In genomic region chr4:33640576-33641255, GRCm38 (mm10) we compare ENCODE assay signal across 10 mouse cellular contexts.
DNase-seq lines count a peak whose midpoint lies in the region; ATAC-seq lines count a peak whose summit lies in the region.
"Had no signal": no experiment of that assay in that cellular context is flagged by ENCODE, and none has a peak within 500 bp of the region (broad histone marks: within the 10 kb centered on the region; RNA-seq: fewer than 3 reads in every experiment).

No protein-coding gene starts in this region.

- no peaks in the 10 kb centered on the region for H3K36me3 ChIP-seq in midbrain, embryonic 16.5 days (ENCODE audit: control insufficient read depth, insufficient read depth, low read length)
- H3K36me3 ChIP-seq: embryonic facial prominence, embryonic 13.5 days; liver, embryonic 15.5 days had no signal

- H3K4me3 ChIP-seq in midbrain, embryonic 16.5 days (ENCODE audit: low read depth, low read length) = no peak overlapping the region
- H3K4me3 ChIP-seq: embryonic facial prominence, embryonic 13.5 days; liver, embryonic 15.5 days had no signal

- no peak overlapping the region for H3K9ac ChIP-seq in midbrain, embryonic 16.5 days (ENCODE audit: low read depth, low read length)
- H3K9ac ChIP-seq: embryonic facial prominence, embryonic 13.5 days; liver, embryonic 15.5 days had no signal

- 46% methylated on average over 11 of the region's 11 CpGs for WGBS in midbrain, embryonic 16.5 days

- no peaks in the 10 kb centered on the region for H3K4me1 ChIP-seq in midbrain, embryonic 16.5 days (ENCODE audit: control insufficient read depth, insufficient read depth, low read length)
- H3K4me1 ChIP-seq: embryonic facial prominence, embryonic 13.5 days; liver, embryonic 15.5 days had no signal

- no peak overlapping the region for H3K27ac ChIP-seq in midbrain, embryonic 16.5 days (ENCODE audit: low read length)
- H3K27ac ChIP-seq: embryonic facial prominence, embryonic 13.5 days; liver, embryonic 15.5 days had no signal

- no peaks in the 10 kb centered on the region for H3K27me3 ChIP-seq in midbrain, embryonic 16.5 days (ENCODE audit: control insufficient read depth, insufficient read depth, low read depth, low read length)
- H3K27me3 ChIP-seq: embryonic facial prominence, embryonic 13.5 days; liver, embryonic 15.5 days had no signal

- H3K4me2 ChIP-seq in midbrain, embryonic 16.5 days (ENCODE audit: low read length) = no peak overlapping the region
- H3K4me2 ChIP-seq: embryonic facial prominence, embryonic 13.5 days; liver, embryonic 15.5 days had no signal

- no peaks in the 10 kb centered on the region for H3K9me3 ChIP-seq in midbrain, embryonic 16.5 days (replicated peaks; ENCODE audit: control insufficient read depth, low read length, poor library complexity, severe bottlenecking)
- H3K9me3 ChIP-seq: embryonic facial prominence, embryonic 13.5 days; liver, embryonic 15.5 days had no signal

- DNase-seq in layer of hippocampus, postnatal 10 days (ENCODE audit: low spot score in 2 of 2) = peak; percentile 13 to 27
- no peak for DNase-seq in layer of hippocampus, adult 9-10 months (ENCODE audit: low spot score)
- peak; percentile 65 for DNase-seq in cerebellum, adult 11 months
- peak; percentile 60 for DNase-seq in gastrocnemius, postnatal 25 days
- DNase-seq in right cerebral cortex, postnatal 25 days = no peak
- DNase-seq in urinary bladder, postnatal 36 days (ENCODE audit: low spot score in 2 of 2) = no peak
- DNase-seq: thymus, adult 2 months had no signal

- ATAC-seq in midbrain, embryonic 16.5 days = peak; percentile 66

Comparison
In these comparisons a context has a peak if more than half of its experiments do, and no peak if none do; other contexts are left out.
1. DNase-seq: peak in layer of hippocampus, postnatal 10 days (2 of 2), cerebellum, adult 11 months (single experiment) and gastrocnemius, postnatal 25 days (single experiment); none in layer of hippocampus, adult 9-10 months (single experiment), right cerebral cortex, postnatal 25 days (single experiment) and urinary bladder, postnatal 36 days (0 of 2).